Mouse (Mus musculus) small intestine, adult 10 weeks (tissue): Measurements from ENCODE around the gene Dcxr. TPM values are rescaled to one million over a fixed set of nuclear protein-coding genes. Genes with fewer than 3 reads are reported as not detected.

Experiments used
- polyA plus RNA-seq: library from polyadenylated mRNA; stranded (reverse); fragments of 350-450 nt; fragmentation: Illumina TruSeq; extraction: RNeasy Lipid Tissue Mini Kit (QIAGEN cat#74804); gene quantifications from one replicate; pipeline ENCODE4 v1.2.3, GENCODE M21; 2014; ENCODE audit warnings: low replicate concordance

The Dcxr gene
- not detected for polyA plus RNA-seq

GRCm38 (mm10) chr11:120727169-120727527 is at the start of gene Dcxr:
Gene Dcxr (minus strand): TSS chr11:120727281.

DNA sequence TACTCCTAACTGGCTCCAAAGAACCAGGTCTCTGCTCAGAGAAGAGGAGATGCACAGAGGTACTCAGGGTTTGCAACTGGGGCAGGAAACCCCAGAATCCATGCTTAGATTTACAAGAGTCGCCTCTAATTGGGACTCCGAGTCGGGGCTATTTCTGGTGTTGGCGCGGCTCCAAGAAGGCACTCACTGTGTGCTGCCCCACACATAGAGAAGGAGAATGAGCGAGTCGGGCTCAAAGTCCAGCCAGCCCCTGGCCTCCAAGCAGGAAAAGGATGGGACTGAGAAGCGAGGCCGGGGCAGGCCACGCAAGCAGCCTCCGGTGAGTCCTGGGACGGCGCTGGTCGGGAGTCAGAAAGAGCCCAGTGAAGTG is 35.6 kb upstream of the Dcxr start, which contains the start of gene Hmga1b:
Gene Hmga1b (plus strand): TSS at position 123 of the 370 bp plus-strand sequence.

GRCm38 (mm10) chr11:120731858-120732680 is 5.0 kb upstream of the Dcxr start, which contains the start of gene Cbr2:
Gene Cbr2 (minus strand): TSS chr11:120732114.

DNA sequence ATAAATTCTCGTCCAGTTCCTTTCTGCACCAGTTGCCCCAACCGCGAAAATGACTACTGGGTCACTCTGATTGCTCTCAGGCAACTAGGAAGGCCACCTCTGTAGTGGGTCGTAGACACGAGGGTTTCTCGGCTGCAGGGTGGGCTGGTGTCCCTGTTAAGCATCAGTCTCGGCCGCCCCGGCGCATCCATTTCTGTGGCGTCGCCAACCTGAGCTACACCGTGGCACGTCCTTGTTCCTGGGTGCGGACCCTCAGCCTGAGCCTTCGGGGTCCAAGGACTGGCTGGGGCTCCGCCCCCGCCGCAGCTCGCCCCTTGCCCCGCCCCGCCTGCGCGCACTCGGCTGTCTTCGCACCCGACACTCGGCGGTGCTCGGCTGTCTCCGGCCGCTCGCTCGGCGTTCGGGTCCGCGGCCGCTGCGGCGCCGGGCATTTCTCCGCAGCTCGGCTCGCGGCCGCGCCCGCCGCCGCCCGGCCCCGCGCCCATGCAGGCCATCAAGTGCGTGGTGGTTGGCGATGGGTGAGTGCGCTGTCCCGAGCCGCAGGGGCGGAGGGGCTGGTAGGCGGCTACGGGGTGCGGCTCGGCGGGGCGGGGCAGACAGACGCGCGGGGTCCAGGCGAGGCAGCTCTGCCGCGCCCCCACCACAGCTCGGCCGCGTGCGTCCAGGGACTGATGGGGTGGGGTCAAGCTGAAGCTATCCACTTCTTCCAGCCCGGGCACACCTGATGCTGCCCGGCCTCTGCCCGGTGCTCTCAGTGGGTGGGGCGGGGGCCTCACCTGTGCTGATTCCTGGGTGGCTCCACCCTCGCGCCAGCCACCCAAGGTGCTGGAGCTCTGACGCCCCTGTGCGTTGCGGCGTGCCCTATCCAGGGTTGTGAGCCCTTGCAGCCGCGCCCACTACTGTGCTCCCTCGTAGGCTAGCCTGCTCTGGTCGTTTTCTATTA is 5.7 kb downstream of the Dcxr start, which contains the start of gene Rac3:
Gene Rac3 (plus strand): TSS at position 347 of the 943 bp plus-strand sequence.

GRCm38 (mm10) chr11:120713580-120714518 is 13.2 kb downstream of the Dcxr start, which contains the start of the genes Cenpx and Lrrc45:
Gene Cenpx (minus strand): TSS chr11:120713738.
Gene Lrrc45 (plus strand): TSS chr11:120713925.

Other genes with a start within 250 kb of the Dcxr start
- 1.6 TPM for gene Mrpl12, start 242.7 kb downstream of the Dcxr start, polyA plus RNA-seq
- 1.6 TPM for gene Slc25a10, start 235.4 kb downstream of the Dcxr start, polyA plus RNA-seq
- gene Gcgr, start 196.6 kb downstream of the Dcxr start, polyA plus RNA-seq = not detected
- gene Mcrip1, start 177.6 kb downstream of the Dcxr start, polyA plus RNA-seq = not detected
- gene Ppp1r27, start 176.1 kb downstream of the Dcxr start, polyA plus RNA-seq = not detected
- gene P4hb, start 154.0 kb downstream of the Dcxr start, polyA plus RNA-seq = 728 TPM
- 24.2 TPM for gene Arhgdia, start 145.7 kb downstream of the Dcxr start, polyA plus RNA-seq
- gene Alyref, start 128.9 kb downstream of the Dcxr start, polyA plus RNA-seq = 18.5 TPM
- gene Anapc11, start 128.9 kb downstream of the Dcxr start, polyA plus RNA-seq = 8.2 TPM
- not detected for gene Npb, start 118.8 kb downstream of the Dcxr start, polyA plus RNA-seq
- 28.6 TPM for gene Pcyt2, start 109.3 kb downstream of the Dcxr start, polyA plus RNA-seq
- gene Sirt7, start 102.0 kb downstream of the Dcxr start, polyA plus RNA-seq = 9.2 TPM
- gene Mafg, start 93.7 kb downstream of the Dcxr start, polyA plus RNA-seq = 10.0 TPM
- gene Pycr1, start 83.5 kb downstream of the Dcxr start, polyA plus RNA-seq = 1.4 TPM
- not detected for gene Myadml2, start 79.1 kb downstream of the Dcxr start, polyA plus RNA-seq
- gene Notum, start 66.1 kb downstream of the Dcxr start, polyA plus RNA-seq = not detected
- gene Aspscr1, start 54.3 kb downstream of the Dcxr start, polyA plus RNA-seq = 3.6 TPM
- gene Cenpx, start 13.5 kb downstream of the Dcxr start, polyA plus RNA-seq = not detected
- 0.33 TPM for gene Lrrc45, start 13.4 kb downstream of the Dcxr start, polyA plus RNA-seq
- not detected for gene Rac3, start 5.8 kb downstream of the Dcxr start, polyA plus RNA-seq
- gene Cbr2, start 4.8 kb upstream of the Dcxr start, polyA plus RNA-seq = not detected
- gene Hmga1b, start 35.5 kb upstream of the Dcxr start, polyA plus RNA-seq = not detected
- not detected for gene Rfng, start 56.9 kb upstream of the Dcxr start, polyA plus RNA-seq
- 4.1 TPM for gene Gps1, start 57.0 kb upstream of the Dcxr start, polyA plus RNA-seq
- 2.2 TPM for gene Dus1l, start 69.1 kb upstream of the Dcxr start, polyA plus RNA-seq
- 1.3 TPM for gene Fasn, start 97.3 kb upstream of the Dcxr start, polyA plus RNA-seq
- gene Ccdc57, start 205.6 kb upstream of the Dcxr start, polyA plus RNA-seq = not detected
- gene Slc16a3, start 221.2 kb upstream of the Dcxr start, polyA plus RNA-seq = 0.71 TPM